Mouse (Mus musculus) brown adipose tissue, adult 24 weeks (tissue): ENCODE measurements at regions not wholly inside any gene's neighbourhood (a gene's known extent, or its start where the extent isn't known, plus 50 kb on each side); places are given as distances from the start of the nearest gene placed in this dataset.

Source experiments
- H3K27ac ChIP-seq: fragments of 200-500 bp; replicated peaks from 2 replicates; pipeline ENCODE4 v1.5.1; 2012; ENCODE audit warnings: low read depth, mild to moderate bottlenecking, low read length
- H3K4me1 ChIP-seq: fragments of 200-500 bp; 2 replicates; pipeline ENCODE4 v1.6.1; 2012; ENCODE audit warnings: low read length, mixed read lengths; ENCODE audit not compliant: control insufficient read depth, insufficient read depth, insufficient read length
- H3K4me3 ChIP-seq: fragments of 200-500 bp; 2 replicates; pipeline ENCODE4 v1.5.1; 2012; ENCODE audit warnings: low read depth, mild to moderate bottlenecking, low read length, moderate library complexity; ENCODE audit not compliant: insufficient read depth

GRCm38 (mm10) chr8:64542501-64542900, 150.4 kb downstream of the Cpe start:
- Histone ChIP-seq H3K27ac (no peak overlapping the region), H3K4me3 (no peak overlapping the region), H3K4me1 (no peaks in the 10 kb centered on the region)

GRCm38 (mm10) chr8:64539846-64540472, 152.9 kb downstream of the Cpe start:
- Histone ChIP-seq H3K4me1 (no peaks in the 10 kb centered on the region), H3K27ac (no peak overlapping the region), H3K4me3 (no peak overlapping the region)

GRCm38 (mm10) chr8:64531780-64532179, 161.1 kb downstream of the Cpe start:
- Histone ChIP-seq H3K4me1 (no peaks in the 10 kb centered on the region), H3K4me3 (no peak overlapping the region), H3K27ac (no peak overlapping the region)

DNA sequence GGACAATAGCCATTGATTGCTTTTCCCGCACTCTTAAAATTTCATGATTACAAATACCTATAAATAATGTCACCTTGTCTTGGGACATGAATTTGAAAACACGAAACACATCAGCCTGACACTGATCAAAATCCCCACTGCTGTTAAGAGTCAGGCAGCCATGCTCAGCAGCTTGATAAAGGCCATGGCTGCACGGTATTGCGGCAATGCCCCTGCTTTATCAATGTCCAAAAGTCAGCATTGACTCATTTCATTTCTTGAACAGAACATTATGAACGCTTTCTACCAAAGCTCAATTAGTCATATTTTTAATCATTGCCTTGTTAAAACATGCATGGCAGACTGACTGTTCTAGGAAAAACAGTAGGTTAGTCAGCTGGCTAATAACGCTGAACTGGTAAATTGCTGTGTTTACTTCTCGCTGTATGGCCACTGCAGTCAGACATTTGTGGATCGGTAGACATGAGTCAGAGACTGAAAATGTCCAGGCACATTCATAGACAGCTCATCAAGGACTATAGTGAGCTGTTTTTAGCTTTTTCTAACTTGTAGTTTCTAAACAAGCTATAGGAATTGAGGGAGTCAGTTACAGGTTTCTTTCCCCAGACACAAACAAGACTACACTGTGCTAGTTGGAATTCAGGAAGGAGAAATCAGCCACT, 170.3 kb downstream of the Cpe start:
- H3K27ac ChIP-seq: no peak overlapping the region
- no peaks in the 10 kb centered on the region for H3K4me1 ChIP-seq
- no peak overlapping the region for H3K4me3 ChIP-seq

DNA sequence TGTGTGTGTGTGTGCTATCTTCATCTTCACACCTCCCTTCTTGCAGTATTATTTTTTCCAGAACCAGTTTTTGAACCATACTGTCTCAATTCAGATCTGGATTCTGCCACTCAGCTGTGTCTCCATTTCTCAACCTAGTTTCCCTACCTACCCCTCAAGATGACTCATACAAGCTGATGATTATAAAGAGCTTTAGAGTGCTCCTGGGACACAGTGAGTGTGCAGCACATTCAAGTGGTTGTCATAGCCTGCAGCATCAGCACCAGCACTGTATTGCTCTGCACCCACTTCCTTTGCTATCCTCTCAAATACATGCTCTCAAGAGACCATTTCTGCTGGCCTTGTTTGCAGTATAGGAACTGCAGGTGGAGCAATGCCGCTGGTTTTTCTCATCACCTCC, 173.2 kb downstream of the Cpe start:
- 0 out of 2 replicates have a peak, but pooled peaks cover 3% of the 10 kb centered on the region for H3K4me1 ChIP-seq
- H3K4me3 ChIP-seq: no peak overlapping the region
- no peak overlapping the region for H3K27ac ChIP-seq

DNA sequence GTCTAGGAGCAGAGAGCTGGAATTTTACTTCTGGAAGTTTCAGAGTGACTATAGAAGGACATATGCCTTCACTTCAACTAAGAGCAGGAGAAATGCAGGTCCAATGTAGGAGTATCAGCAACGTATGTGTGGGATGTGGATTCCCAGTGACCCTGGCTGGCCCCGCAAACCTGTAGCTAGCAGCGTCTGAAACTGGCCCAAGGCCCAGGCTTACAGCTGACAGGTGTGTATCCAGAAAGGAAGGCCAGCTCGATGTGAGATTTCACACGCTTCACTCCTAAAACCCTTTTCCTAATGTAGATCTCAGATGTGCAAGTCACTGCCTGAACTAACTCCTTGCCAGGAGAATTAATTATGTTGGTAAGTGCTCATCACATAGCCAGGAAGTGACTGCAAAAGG, 176.9 kb downstream of the Cpe start:
- peak overlapping the region; percentile 43; the same call in 1 of the 2 replicates for H3K27ac ChIP-seq
- H3K4me3 ChIP-seq: no peak overlapping the region
- H3K4me1 ChIP-seq: 0 out of 2 replicates have a peak, but pooled peaks cover 3% of the 10 kb centered on the region

DNA sequence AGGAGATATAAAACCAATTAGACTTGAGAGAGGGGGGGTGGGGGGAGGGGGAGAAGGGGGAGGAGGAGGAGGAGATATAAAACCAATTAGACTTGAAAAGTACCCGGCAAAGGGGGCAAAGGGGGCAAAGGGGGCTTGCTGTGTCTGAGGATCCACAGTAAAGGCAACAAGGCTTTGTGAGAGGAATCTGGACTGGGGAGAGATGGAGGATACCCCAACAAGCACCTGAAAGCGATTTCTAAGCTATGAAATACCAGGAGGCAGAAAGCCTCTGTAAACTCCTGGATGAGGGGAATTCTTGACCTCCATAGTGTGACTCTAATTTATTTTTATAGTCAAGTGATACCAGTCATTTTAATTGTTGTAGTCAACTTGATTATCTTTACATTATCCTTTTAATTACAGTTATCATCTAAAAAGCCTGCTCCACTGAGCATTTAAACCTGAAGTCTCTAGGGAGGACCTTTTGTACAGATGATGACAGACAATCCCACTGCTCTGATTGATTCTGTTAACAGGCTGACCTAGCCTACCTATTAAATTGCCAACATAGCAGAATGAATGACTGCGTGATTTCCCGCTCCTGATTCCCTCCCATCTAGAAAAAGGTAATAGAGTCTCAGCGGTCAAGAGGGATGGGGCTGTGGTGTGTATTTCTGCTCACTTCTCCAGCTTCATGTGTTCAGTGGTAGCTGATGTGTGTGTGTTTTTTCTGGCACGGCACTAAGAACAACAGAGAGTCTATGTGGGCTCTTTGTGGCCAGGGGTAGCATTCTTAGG, 195.4 kb downstream of the Cpe start:
- H3K4me3 ChIP-seq: no peak overlapping the region
- H3K4me1 ChIP-seq: no peaks in the 10 kb centered on the region
- no peak overlapping the region for H3K27ac ChIP-seq

DNA sequence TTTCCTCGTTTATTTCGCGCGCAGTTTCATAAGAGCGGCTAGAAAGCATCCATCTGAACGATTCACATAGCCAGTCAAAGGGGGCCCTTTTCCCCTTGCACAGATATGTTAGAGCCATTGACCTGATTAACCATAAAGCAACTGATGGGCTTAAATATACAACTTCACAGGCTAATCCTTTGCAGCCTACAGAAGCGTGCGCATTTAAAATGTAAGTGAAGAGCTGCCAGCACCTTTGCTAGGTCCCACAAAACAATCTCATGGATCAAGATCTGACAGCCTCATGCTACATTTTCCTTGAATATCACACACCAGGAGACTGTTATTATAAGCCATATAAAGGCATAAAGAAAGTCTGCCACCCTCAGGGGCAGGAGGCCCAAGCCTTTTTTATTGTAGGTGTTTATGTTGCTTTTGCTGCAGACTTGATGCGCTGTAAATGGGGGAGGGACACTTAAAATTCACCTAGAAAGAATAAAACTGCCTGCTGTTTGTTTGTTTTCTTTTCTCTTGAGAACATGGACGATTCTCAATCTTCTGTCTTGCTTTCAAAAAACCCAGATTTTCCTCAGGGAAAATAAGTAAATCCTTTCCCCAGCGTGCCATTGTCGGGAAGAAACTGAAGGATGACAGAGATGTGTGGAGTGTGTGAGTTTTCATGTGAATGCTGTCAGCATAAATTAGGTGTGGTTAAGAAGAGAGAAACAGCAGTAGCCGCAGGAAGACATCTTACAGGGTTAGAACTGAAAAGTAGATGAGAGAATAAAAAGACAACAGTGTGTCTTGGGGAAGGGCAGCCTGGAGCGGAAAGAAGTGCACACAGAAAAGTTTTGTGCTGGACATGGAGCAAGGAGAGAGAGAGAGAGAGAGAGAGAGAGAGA, 196.3 kb downstream of the Cpe start:
- H3K4me1 ChIP-seq: no peaks in the 10 kb centered on the region

DNA sequence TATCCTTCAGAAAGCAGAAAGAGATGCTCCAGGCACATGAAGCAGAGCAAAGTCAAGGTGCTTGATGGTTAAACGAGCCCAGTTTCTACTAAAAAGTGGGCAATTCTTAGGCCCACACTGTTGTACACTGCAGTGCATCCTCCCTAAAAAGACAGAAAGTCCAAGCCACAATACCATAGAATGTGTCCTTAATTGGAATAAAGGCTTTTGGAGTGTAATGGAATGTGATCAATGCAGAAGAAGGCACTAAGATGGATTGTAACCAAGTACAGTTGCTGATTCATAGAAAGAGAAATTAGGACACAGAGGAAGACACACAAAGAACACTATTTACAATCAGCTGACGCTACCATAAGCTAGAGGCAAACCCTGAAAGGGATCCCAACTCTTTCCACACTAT, 201.3 kb downstream of the Cpe start:
- Histone ChIP-seq H3K27ac (no peak overlapping the region), H3K4me3 (no peak overlapping the region), H3K4me1 (no peaks in the 10 kb centered on the region)

More for the DNA sequence above, 196.3 kb downstream of the Cpe start:
- Histone ChIP-seq H3K27ac (no peak overlapping the region), H3K4me3 (no peak overlapping the region)

GRCm38 (mm10) chr8:64488057-64488456, 204.8 kb downstream of the Cpe start:
- Histone ChIP-seq H3K27ac (no peak overlapping the region), H3K4me3 (no peak overlapping the region), H3K4me1 (no peaks in the 10 kb centered on the region)

GRCm38 (mm10) chr8:64473276-64473675, 219.6 kb downstream of the Cpe start:
- Histone ChIP-seq H3K4me3 (no peak overlapping the region), H3K4me1 (no peaks in the 10 kb centered on the region)

DNA sequence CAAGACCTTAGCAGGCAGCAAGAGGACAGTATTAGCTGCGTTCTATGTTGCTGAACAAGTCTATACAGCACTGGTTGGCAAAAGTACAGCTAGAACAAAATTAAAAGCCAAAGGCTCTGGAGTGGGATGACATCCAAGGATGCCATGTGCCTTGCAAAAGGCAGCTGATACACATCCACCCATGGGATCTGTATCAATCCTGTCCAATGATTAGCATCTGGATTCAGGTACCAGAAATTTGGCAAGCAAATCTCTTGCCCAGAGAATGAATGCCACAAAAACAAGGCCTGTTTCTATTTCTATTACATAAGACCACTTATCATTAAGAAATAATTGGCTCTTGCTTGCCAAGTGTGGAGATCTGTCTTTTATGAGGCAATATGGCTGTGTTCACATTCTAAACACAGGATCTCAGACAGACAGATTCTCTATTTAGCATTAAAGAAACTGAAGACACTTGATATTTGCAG, 220.0 kb downstream of the Cpe start:
- Histone ChIP-seq H3K4me1 (no peaks in the 10 kb centered on the region), H3K4me3 (no peak overlapping the region), H3K27ac (no peak overlapping the region)

More at GRCm38 (mm10) chr8:64473276-64473675, 219.6 kb downstream of the Cpe start:
- no peak overlapping the region for H3K27ac ChIP-seq

DNA sequence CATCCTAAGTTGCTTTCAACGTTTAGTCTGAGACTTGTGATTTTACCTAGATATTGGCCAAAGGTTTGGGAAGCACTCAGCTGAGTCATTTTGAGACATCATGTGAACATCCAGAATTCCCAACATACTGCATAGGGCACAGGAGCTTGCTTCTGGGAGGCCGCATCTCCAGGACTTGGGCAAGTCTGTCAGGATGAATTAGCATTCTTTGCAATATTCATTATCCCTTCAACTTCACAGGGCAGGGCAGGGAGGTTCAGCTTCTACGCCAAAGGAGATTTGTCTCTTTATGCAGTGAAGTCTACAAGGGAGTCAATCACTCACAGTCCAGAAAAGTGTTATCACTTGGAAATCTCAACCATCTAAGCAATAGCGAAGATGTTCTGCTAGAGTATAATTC, 231.7 kb downstream of the Cpe start:
- no peak overlapping the region for H3K4me3 ChIP-seq
- no peak overlapping the region for H3K27ac ChIP-seq

DNA sequence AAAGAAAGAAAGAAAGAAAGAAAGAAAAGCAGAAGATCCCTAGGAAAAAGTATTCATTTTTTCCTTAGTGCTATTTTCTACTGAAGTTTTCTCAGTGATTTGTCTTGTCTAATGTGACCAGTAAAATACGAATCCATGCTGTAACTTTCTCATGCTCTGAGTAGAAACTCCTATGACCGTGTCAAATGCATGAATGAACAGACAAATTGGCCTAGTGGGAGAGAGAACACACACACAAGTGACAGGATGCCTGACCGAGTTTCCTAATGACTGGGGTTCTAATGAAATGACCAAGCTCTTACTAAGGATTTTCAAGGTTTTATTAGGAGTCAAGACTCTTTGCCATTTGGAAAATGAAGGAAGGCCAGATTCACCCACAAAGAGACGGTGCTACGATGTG, 235.9 kb downstream of the Cpe start:
- Histone ChIP-seq H3K4me1 (no peaks in the 10 kb centered on the region), H3K4me3 (no peak overlapping the region), H3K27ac (no peak overlapping the region)

More for the DNA sequence above, 231.7 kb downstream of the Cpe start:
- no peaks in the 10 kb centered on the region for H3K4me1 ChIP-seq

DNA sequence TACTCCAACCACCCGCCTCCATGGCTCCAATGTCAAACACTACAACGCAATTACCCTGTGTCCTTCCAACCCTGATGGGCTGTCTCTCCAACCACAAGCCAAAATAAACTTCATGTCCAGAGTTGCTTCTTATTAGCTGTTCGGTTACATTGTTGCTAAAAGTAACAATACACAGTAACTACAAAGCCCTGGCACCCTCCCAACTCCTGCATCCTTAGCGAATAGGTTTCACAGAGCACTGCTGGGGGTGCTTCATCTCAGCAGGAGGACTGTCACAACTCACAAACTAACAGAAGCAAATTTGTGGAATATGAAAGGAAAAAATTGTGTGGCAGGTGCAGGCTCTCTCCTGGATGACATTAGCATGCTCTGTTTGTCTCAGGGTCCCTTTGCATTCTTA, 238.1 kb downstream of the Cpe start:
- no peak overlapping the region for H3K27ac ChIP-seq
- H3K4me3 ChIP-seq: no peak overlapping the region
- H3K4me1 ChIP-seq: no peaks in the 10 kb centered on the region
